Mouse (Mus musculus) embryonic facial prominence, embryonic 14.5 days (tissue): Measurements from ENCODE around the gene Robo2. TPM values are rescaled to one million over a fixed set of nuclear protein-coding genes. Genes with fewer than 3 reads are reported as not detected.

Source experiments
- ATAC-seq: fragments of 200-750 bp; cut with Nextera tagmentation; 2 replicates; pipeline ENCODE4 v1.8.0; 2017; ENCODE audit warnings: low read depth, moderate number of reproducible peaks, moderate TSS enrichment
- DNase-seq: peaks from one replicate; pipeline ENCODE4 v3.0.0-alpha.2; 2015; ENCODE audit warnings: low spot score
- H3K27ac ChIP-seq: fragments of 300-500 bp; sonication (generic); replicated peaks from 2 replicates; pipeline ENCODE4 v1.5.1; 2014; ENCODE audit warnings: low read depth, mild to moderate bottlenecking, low read length, moderate library complexity
- H3K27me3 ChIP-seq: fragments of 300-500 bp; sonication (generic); replicated peaks from 2 replicates; pipeline ENCODE4 v1.6.1; 2014; ENCODE audit warnings: low read length; ENCODE audit not compliant: control insufficient read depth, insufficient read depth
- H3K36me3 ChIP-seq: fragments of 300-500 bp; sonication (generic); 2 replicates; pipeline ENCODE4 v1.6.1; 2014; ENCODE audit warnings: low read length, mixed read lengths; ENCODE audit not compliant: control insufficient read depth, insufficient read depth
- H3K4me1 ChIP-seq: fragments of 300-500 bp; sonication (generic); 2 replicates; pipeline ENCODE4 v1.6.1; 2014; ENCODE audit warnings: antibody characterized with exemption, low read length; ENCODE audit not compliant: control insufficient read depth, insufficient read depth
- H3K4me2 ChIP-seq: fragments of 300-500 bp; sonication (generic); 2 replicates; pipeline ENCODE4 v1.6.1; 2014; ENCODE audit warnings: low read depth, mild to moderate bottlenecking, low read length, moderate library complexity, mixed read lengths
- H3K4me3 ChIP-seq: fragments of 300-500 bp; sonication (generic); 2 replicates; pipeline ENCODE4 v1.5.1; 2014; ENCODE audit warnings: low read depth, mild to moderate bottlenecking, low read length
- H3K9ac ChIP-seq: fragments of 300-500 bp; sonication (generic); 2 replicates; pipeline ENCODE4 v1.6.1; 2014; ENCODE audit warnings: low read depth, mild to moderate bottlenecking, low read length, moderate library complexity, mixed read lengths
- H3K9me3 ChIP-seq: fragments of 300-500 bp; sonication (generic); 2 replicates; pipeline ENCODE4 v1.6.1; 2016; ENCODE audit warnings: low read length; ENCODE audit not compliant: control insufficient read depth
- WGBS: fragments of 180-500 bp; shearing (Covaris S2); extraction: QIAGEN DNeasy Blood & Tissue Kit; methylation state at CpG from one replicate; pipeline ENCODE4 v1.1.7; 2014; 5-methylcytosine and 5-hydroxymethylcytosine counted together
- microRNA counts: library from miRNA; unstranded; fragments of <30 nt; microRNA quantifications from one replicate; lab custom pipeline; 2017
- microRNA-seq: library from miRNA; unstranded; fragments of <30 nt; microRNA quantifications from one replicate; pipeline ENCODE4, GENCODE M21; 2016; ENCODE audit warnings: borderline number of aligned reads
- polyA plus RNA-seq: library from polyadenylated mRNA; unstranded; fragments of >200 nt; fragmentation: Nextera tagmentation; extraction: Ambion mirVana; gene quantifications from 2 replicates; pipeline ENCODE4 v1.2.1, GENCODE M21; 2014

Robo2 gene
- polyA plus RNA-seq, 1 experiment from 2014 or later: 56.8 TPM

GRCm38 (mm10) chr16:73864625-73865024, 547.0 kb downstream of the Robo2 start:
- Histone ChIP-seq H3K4me1 (0 out of 2 replicates have a peak, but pooled peaks cover 10% of the 10 kb centered on the region), H3K9ac (no peak overlapping the region), H3K9me3 (no peaks in the 10 kb centered on the region), H3K27me3 (no peaks in the 10 kb centered on the region), H3K27ac (no peak overlapping the region), H3K36me3 (no peaks in the 10 kb centered on the region), H3K4me2 (no peak overlapping the region), H3K4me3 (no peak overlapping the region)
- ATAC-seq (no peak), DNase-seq (no peak)
- 36% methylated on average over 9 of the region's 9 CpGs for WGBS

- 6% methylated on average over 3 of the region's 3 CpGs for WGBS
- Histone ChIP-seq H3K27ac (no peak overlapping the region), H3K4me1 (0 out of 2 replicates have a peak, but pooled peaks cover 10% of the 10 kb centered on the region), H3K4me2 (no peak overlapping the region), H3K36me3 (no peaks in the 10 kb centered on the region), H3K27me3 (no peaks in the 10 kb centered on the region), H3K4me3 (no peak overlapping the region), H3K9ac (no peak overlapping the region), H3K9me3 (no peaks in the 10 kb centered on the region)
- DNase-seq: peak; percentile 63
- ATAC-seq: no peak; the same call in 1 of the 2 replicates
Measured at GRCm38 (mm10) chr16:73863748-73864147, 547.9 kb downstream of the Robo2 start.

GRCm38 (mm10) chr16:73858717-73859116, 552.9 kb downstream of the Robo2 start:
- ATAC-seq (no peak), DNase-seq (no peak)
- 68% methylated on average over 2 of the region's 2 CpGs for WGBS
- H3K9me3 ChIP-seq: no peaks in the 10 kb centered on the region
- no peak overlapping the region for H3K27ac ChIP-seq
- no peak overlapping the region for H3K4me3 ChIP-seq
- no peaks in the 10 kb centered on the region for H3K27me3 ChIP-seq
- H3K4me1 ChIP-seq: 0 out of 2 replicates have a peak, but pooled peaks cover 2% of the 10 kb centered on the region
- H3K4me2 ChIP-seq: no peak overlapping the region
- no peaks in the 10 kb centered on the region for H3K36me3 ChIP-seq
- no peak overlapping the region for H3K9ac ChIP-seq

- H3K4me2 ChIP-seq: no peak overlapping the region
- H3K4me3 ChIP-seq: no peak overlapping the region
- H3K36me3 ChIP-seq: no peaks in the 10 kb centered on the region
- 76% methylated on average over 3 of the region's 3 CpGs for WGBS
- no peaks in the 10 kb centered on the region for H3K27me3 ChIP-seq
- H3K4me1 ChIP-seq: no peaks in the 10 kb centered on the region
- H3K27ac ChIP-seq: no peak overlapping the region
- H3K9ac ChIP-seq: no peak overlapping the region
- no peaks in the 10 kb centered on the region for H3K9me3 ChIP-seq
- ATAC-seq: no peak
- peak; percentile 17 for DNase-seq
Measured at GRCm38 (mm10) chr16:73855821-73856220, 555.8 kb downstream of the Robo2 start.

MicroRNAs within 50 kb of the gene (microRNA counts, 519-probe panel; counts per million panel counts)
- 1,676 counts per million, percentile 9 among the panel's probes with 10 or more counts for microRNA mmu-miR-691 (lab: Ali Mortazavi, UCI)

Small RNAs within 50 kb of the gene (microRNA-seq; reads per million reads assigned to microRNA genes)
- gene Gm24272 (not detected), gene Mir691 (not detected)
